Mouse (Mus musculus) MEL (cell line): Measurements from ENCODE around the gene Slc44a2.
A peak's percentile ranks its signal among the peaks of the same experiment; 100 is the strongest.

ENCODE experiments used
- CTCF ChIP-seq, 3 experiments: IDR thresholded peaks in 2 of 3; conservative IDR thresholded peaks in 1 of 3; 2 replicates each; pipeline ENCODE4 v1.5.1; 2011 to 2012; ENCODE audit warnings: low read length in 3 of 3, low read depth in 2 of 3, mild to moderate bottlenecking in 2 of 3, improper control_type of control experiment in 1 of 3, inconsistent platforms in 1 of 3, mixed read lengths in 1 of 3, moderate library complexity in 1 of 3; ENCODE audit not compliant: control insufficient read depth in 1 of 3, insufficient read depth in 1 of 3, poor library complexity in 1 of 3, severe bottlenecking in 1 of 3
- EP300 ChIP-seq, 2 experiments: IDR thresholded peaks; 2 replicates each; pipeline ENCODE4 v1.6.1; 2011; ENCODE audit warnings: improper control_type of control experiment in 2 of 2, low read length in 2 of 2, low read depth in 1 of 2, mild to moderate bottlenecking in 1 of 2
- JUND ChIP-seq: IDR thresholded peaks from 2 replicates; pipeline ENCODE4 v1.6.1; 2011; ENCODE audit warnings: low read depth, mild to moderate bottlenecking, improper control_type of control experiment, low read length

DNA sequence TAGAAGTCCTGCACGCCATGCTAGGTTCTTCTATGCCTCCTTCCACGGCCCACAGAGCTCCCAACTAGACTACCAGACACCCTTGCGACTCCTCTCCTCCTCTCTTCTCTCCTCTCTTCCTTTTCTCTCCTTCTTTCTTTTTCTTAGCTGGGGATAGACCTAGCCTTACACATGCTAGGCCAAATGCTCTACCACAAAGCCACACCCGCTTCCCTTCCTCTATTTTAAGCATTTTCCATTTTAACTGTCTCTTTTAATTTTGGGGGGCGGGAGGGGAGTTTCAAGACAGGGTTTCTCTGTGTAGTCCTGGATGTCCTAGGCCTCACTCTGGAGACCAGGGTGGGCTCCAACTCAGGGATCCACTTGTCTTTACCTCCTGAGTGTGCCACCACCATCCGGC, 1.7 kb upstream of the Slc44a2 start:
- TF ChIP-seq EP300 (IDR thresholded peaks at IDR 0.05; ENCODE audit: low read depth in 1 of 2, low read length in 2 of 2) (peak; percentile 40 to 58; a peak in 3 of 4 replicates), JUND (no peak), CTCF (IDR thresholded peaks at IDR 0.05 in 2 of 3, conservative IDR thresholded peaks at IDR 0.05 in 1 of 3; ENCODE audit: control insufficient read depth in 1 of 3, insufficient read depth in 1 of 3, low read depth in 2 of 3, low read length in 3 of 3, poor library complexity in 1 of 3, severe bottlenecking in 1 of 3) (no peak)
